Mouse (Mus musculus): Measurements from ENCODE around the gene Arhgap23. TPM values are rescaled to one million over a fixed set of nuclear protein-coding genes. Genes with fewer than 3 reads are reported as not detected.

The Arhgap23 gene
- polyA plus RNA-seq, 1 experiment, result 27.7 TPM

GRCm38 (mm10) chr11:97491640-97492039 is 76.3 kb downstream of the Arhgap23 start:
- no peaks in the 10 kb centered on the region for H3K27me3 ChIP-seq (ENCODE audit: control insufficient read depth, insufficient read depth, low read length)
- H3K36me3 ChIP-seq (ENCODE audit: control insufficient read depth, insufficient read depth, low read length), result no peaks in the 10 kb centered on the region
- TF ChIP-seq POLR2A (IDR thresholded peaks at IDR 0.05; ENCODE audit: control insufficient read depth, low read depth, low read length) (no peak), CTCF (IDR thresholded peaks at IDR 0.05; ENCODE audit: control insufficient read depth, insufficient read depth, insufficient replicate concordance, low read depth, low read length) (no peak)
- H3K4me1 ChIP-seq (ENCODE audit: control insufficient read depth, insufficient read depth, low read length), result no peaks in the 10 kb centered on the region
- H3K4me3 ChIP-seq (ENCODE audit: control insufficient read depth, low read depth, low read length), result no peak overlapping the region
- H3K27ac ChIP-seq (ENCODE audit: control insufficient read depth, insufficient read depth, low read depth, low read length), result no peak overlapping the region

- Histone ChIP-seq H3K27me3 (ENCODE audit: control insufficient read depth, insufficient read depth, low read length) (no peaks in the 10 kb centered on the region), H3K4me1 (ENCODE audit: control insufficient read depth, insufficient read depth, low read length) (no peaks in the 10 kb centered on the region), H3K27ac (ENCODE audit: control insufficient read depth, insufficient read depth, low read depth, low read length) (no peak overlapping the region), H3K4me3 (ENCODE audit: control insufficient read depth, low read depth, low read length) (no peak overlapping the region), H3K36me3 (ENCODE audit: control insufficient read depth, insufficient read depth, low read length) (no peaks in the 10 kb centered on the region)
- TF ChIP-seq POLR2A (IDR thresholded peaks at IDR 0.05; ENCODE audit: control insufficient read depth, low read depth, low read length), result no peak
- TF ChIP-seq CTCF (IDR thresholded peaks at IDR 0.05; ENCODE audit: control insufficient read depth, insufficient read depth, insufficient replicate concordance, low read depth, low read length), result no peak
Observed at GRCm38 (mm10) chr11:97492836-97493235, 77.5 kb downstream of the Arhgap23 start.

GRCm38 (mm10) chr11:97497543-97497942 is 82.2 kb downstream of the Arhgap23 start:
- peaks cover 11% of the 10 kb centered on the region for H3K4me1 ChIP-seq (ENCODE audit: control insufficient read depth, insufficient read depth, low read length)
- no peaks in the 10 kb centered on the region for H3K36me3 ChIP-seq (ENCODE audit: control insufficient read depth, insufficient read depth, low read length)
- no peaks in the 10 kb centered on the region for H3K27me3 ChIP-seq (ENCODE audit: control insufficient read depth, insufficient read depth, low read length)
- TF ChIP-seq CTCF (IDR thresholded peaks at IDR 0.05; ENCODE audit: control insufficient read depth, insufficient read depth, insufficient replicate concordance, low read depth, low read length) (no peak), POLR2A (IDR thresholded peaks at IDR 0.05; ENCODE audit: control insufficient read depth, low read depth, low read length) (no peak)
- no peak overlapping the region for H3K4me3 ChIP-seq (ENCODE audit: control insufficient read depth, low read depth, low read length)
- no peak overlapping the region for H3K27ac ChIP-seq (ENCODE audit: control insufficient read depth, insufficient read depth, low read depth, low read length)

DNA sequence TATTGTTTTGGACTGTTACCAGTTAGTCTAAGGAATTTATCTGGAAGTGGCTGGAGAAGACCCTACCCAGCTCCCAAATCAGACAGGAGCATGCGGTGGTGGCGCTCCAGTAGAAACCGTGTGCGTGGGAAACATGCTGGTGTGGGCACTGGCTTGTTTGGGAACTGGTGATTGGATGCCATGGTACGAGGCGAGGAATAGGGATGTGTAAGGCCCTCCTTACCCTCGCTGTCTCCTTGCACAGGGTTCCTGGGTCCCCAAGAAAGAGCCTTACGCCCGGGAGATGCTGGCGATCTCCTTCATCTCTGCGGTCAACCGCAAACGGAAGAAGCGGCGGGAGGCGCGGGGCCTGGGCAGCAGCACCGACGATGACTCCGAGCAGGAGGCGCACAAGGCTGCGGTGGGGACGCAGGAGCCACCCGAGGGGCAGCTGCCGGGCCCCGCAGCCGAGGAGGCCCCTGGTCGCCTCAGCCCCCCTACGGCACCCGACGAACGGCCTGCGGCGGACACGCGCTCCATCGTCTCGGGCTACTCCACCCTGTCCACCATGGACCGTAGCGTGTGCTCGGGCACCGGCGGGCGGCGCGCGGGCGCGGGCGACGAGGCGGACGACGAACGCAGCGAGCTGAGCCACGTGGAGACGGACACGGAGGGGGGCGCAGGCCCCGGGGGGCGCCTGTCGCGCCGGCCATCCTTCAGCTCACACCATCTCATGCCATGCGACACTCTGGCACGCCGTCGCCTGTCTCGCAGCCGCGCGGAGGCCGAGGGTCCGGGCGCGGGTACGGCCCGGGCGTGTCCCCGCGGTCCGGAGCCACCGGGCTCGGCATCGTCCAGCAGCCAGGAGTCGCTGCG is 84.8 kb downstream of the Arhgap23 start, which contains the start of gene 4933428G20Rik:
Gene 4933428G20Rik, minus strand, starts transcription at position 476 of the 855 bp plus-strand sequence.
- Histone ChIP-seq H3K27ac (ENCODE audit: control insufficient read depth, insufficient read depth, low read depth, low read length) (peak within 1 kb of the TSS; percentile 23; the same call in 1 of the 2 replicates), H3K36me3 (ENCODE audit: control insufficient read depth, insufficient read depth, low read length) (no peaks in the 10 kb centered on the region), H3K27me3 (ENCODE audit: control insufficient read depth, insufficient read depth, low read length) (no peaks in the 10 kb centered on the region), H3K4me1 (ENCODE audit: control insufficient read depth, insufficient read depth, low read length) (peaks cover 11% of the 10 kb centered on the region), H3K4me3 (ENCODE audit: control insufficient read depth, low read depth, low read length) (peak within 1 kb of the TSS; percentile 76)
- no peak for TF ChIP-seq POLR2A (IDR thresholded peaks at IDR 0.05; ENCODE audit: control insufficient read depth, low read depth, low read length)
- no peak for TF ChIP-seq CTCF (IDR thresholded peaks at IDR 0.05; ENCODE audit: control insufficient read depth, insufficient read depth, insufficient replicate concordance, low read depth, low read length)

DNA sequence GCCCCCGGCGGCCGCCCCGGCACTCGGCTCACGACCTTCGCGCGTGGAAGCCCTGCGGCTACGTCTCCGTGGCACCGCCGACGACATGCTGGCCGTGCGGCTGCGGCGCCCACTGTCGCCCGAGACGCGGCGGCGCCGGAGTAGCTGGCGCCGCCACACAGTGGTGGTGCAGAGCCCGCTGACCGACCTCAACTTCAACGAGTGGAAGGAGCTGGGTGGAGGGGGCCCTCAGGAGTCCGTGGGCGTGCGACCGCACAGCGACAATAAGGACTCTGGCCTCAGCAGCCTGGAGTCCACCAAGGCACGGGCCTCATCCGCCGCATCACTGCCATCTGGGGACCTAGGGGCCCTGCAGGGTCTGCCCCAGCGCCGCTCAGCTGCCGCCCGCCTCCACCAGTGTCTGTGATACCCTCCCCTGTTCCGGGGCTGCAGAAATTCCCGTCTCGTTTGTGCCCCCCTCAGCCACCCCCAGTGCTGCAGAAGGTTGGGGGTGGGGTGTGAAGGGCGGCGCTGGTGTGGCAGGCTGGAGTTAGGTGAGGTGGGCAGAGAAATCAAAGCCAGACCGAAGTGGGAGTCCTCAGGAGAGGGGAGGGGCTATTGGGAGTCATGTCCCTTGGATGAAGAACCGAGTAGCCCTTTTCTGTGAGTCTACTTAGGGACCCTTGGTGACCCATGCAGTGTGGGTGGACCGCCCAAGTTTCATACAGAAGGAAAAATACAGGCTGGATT is 85.6 kb downstream of the Arhgap23 start:
- Histone ChIP-seq H3K4me3 (ENCODE audit: control insufficient read depth, low read depth, low read length) (peak overlapping the region; percentile 76), H3K4me1 (ENCODE audit: control insufficient read depth, insufficient read depth, low read length) (peaks cover 11% of the 10 kb centered on the region), H3K27me3 (ENCODE audit: control insufficient read depth, insufficient read depth, low read length) (no peaks in the 10 kb centered on the region), H3K27ac (ENCODE audit: control insufficient read depth, insufficient read depth, low read depth, low read length) (no peak overlapping the region), H3K36me3 (ENCODE audit: control insufficient read depth, insufficient read depth, low read length) (no peaks in the 10 kb centered on the region)
- TF ChIP-seq CTCF (IDR thresholded peaks at IDR 0.05; ENCODE audit: control insufficient read depth, insufficient read depth, insufficient replicate concordance, low read depth, low read length) (no peak), POLR2A (IDR thresholded peaks at IDR 0.05; ENCODE audit: control insufficient read depth, low read depth, low read length) (no peak)

GRCm38 (mm10) chr11:97502383-97502782 is 87.0 kb downstream of the Arhgap23 start:
- TF ChIP-seq POLR2A (IDR thresholded peaks at IDR 0.05; ENCODE audit: control insufficient read depth, low read depth, low read length) (no peak), CTCF (IDR thresholded peaks at IDR 0.05; ENCODE audit: control insufficient read depth, insufficient read depth, insufficient replicate concordance, low read depth, low read length) (no peak)
- Histone ChIP-seq H3K27me3 (ENCODE audit: control insufficient read depth, insufficient read depth, low read length) (no peaks in the 10 kb centered on the region), H3K36me3 (ENCODE audit: control insufficient read depth, insufficient read depth, low read length) (no peaks in the 10 kb centered on the region), H3K27ac (ENCODE audit: control insufficient read depth, insufficient read depth, low read depth, low read length) (no peak overlapping the region), H3K4me3 (ENCODE audit: control insufficient read depth, low read depth, low read length) (no peak overlapping the region), H3K4me1 (ENCODE audit: control insufficient read depth, insufficient read depth, low read length) (peaks cover 11% of the 10 kb centered on the region)

GRCm38 (mm10) chr11:97502846-97503245 is 87.5 kb downstream of the Arhgap23 start:
- no peaks in the 10 kb centered on the region for H3K27me3 ChIP-seq (ENCODE audit: control insufficient read depth, insufficient read depth, low read length)
- TF ChIP-seq POLR2A (IDR thresholded peaks at IDR 0.05; ENCODE audit: control insufficient read depth, low read depth, low read length), result no peak
- TF ChIP-seq CTCF (IDR thresholded peaks at IDR 0.05; ENCODE audit: control insufficient read depth, insufficient read depth, insufficient replicate concordance, low read depth, low read length), result no peak
- no peaks in the 10 kb centered on the region for H3K36me3 ChIP-seq (ENCODE audit: control insufficient read depth, insufficient read depth, low read length)
- no peak overlapping the region for H3K4me3 ChIP-seq (ENCODE audit: control insufficient read depth, low read depth, low read length)
- H3K27ac ChIP-seq (ENCODE audit: control insufficient read depth, insufficient read depth, low read depth, low read length), result no peak overlapping the region
- peaks cover 11% of the 10 kb centered on the region for H3K4me1 ChIP-seq (ENCODE audit: control insufficient read depth, insufficient read depth, low read length)
